Mouse (Mus musculus) small intestine, adult 2 months (tissue): Measurements from ENCODE around the gene Cd247.

Experiments
- CTCF ChIP-seq: fragments of 200-500 bp; IDR thresholded peaks from 2 replicates; pipeline ENCODE4 v1.5.1; 2012; ENCODE audit warnings: low read depth, mild to moderate bottlenecking, control low read depth, inconsistent platforms, low read length, moderate library complexity, mixed read lengths; ENCODE audit not compliant: insufficient replicate concordance, insufficient read length; ENCODE audit errors: extremely low read depth
- POLR2A ChIP-seq: fragments of 200-500 bp; IDR thresholded peaks from 2 replicates; pipeline ENCODE4 v1.6.1; 2012; ENCODE audit warnings: low read depth, mild to moderate bottlenecking, control low read depth, inconsistent platforms, low read length, moderate library complexity

DNA sequence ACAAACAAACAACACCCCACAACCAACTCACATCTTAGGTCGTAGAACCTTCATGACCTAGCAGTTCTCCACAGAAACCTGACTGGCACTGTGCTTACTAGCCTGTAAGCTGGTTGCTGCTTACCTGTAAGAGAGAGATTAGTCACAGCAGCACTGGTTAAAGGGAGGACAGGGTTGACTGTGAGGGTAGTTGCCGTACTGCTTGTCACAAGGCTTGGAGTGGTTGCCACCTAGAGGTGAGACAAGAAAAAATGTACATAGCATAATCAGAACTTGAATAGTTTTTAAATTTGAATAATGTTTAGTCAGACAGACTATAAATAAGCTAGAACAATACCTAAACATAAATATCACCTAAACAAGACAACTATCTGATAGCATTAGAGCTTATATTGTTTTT lies 103.2 kb downstream of the Cd247 start:
- TF ChIP-seq CTCF, result no peak
- no peak for TF ChIP-seq POLR2A
